Mouse (Mus musculus): ENCODE measurements at regions not wholly inside any gene's neighbourhood (a gene's known extent, or its start where the extent isn't known, plus 50 kb on each side); places are given as distances from the start of the nearest gene placed in this dataset.

DNA sequence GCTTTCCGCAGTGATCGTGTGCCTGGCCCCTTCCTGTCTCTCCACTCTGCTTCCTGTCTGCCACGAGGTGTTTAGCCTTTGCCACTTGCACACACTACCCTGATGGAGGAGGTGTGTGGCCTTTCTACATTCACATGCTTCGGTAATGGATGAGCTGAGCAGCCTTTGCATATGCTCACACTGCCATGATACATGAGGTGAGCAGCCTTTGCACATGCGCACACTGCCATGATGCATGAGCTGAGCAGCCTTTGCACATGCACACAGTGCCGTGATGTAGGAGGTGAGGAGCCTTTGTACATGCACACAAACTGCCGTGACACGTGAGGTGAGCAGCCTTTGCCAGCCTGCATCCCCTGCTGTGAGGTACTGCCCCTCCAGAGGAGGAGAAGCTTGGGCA, 58.3 kb downstream of the Erv3 start:
- no peak for ATAC-seq (replicated peaks in 1 of 2; ENCODE audit: insufficient read depth in 1 of 2, low FRiP score in 2 of 2, low TSS enrichment in 1 of 2, low read depth in 1 of 2, poor library complexity in 2 of 2, severe bottlenecking in 2 of 2)

DNA sequence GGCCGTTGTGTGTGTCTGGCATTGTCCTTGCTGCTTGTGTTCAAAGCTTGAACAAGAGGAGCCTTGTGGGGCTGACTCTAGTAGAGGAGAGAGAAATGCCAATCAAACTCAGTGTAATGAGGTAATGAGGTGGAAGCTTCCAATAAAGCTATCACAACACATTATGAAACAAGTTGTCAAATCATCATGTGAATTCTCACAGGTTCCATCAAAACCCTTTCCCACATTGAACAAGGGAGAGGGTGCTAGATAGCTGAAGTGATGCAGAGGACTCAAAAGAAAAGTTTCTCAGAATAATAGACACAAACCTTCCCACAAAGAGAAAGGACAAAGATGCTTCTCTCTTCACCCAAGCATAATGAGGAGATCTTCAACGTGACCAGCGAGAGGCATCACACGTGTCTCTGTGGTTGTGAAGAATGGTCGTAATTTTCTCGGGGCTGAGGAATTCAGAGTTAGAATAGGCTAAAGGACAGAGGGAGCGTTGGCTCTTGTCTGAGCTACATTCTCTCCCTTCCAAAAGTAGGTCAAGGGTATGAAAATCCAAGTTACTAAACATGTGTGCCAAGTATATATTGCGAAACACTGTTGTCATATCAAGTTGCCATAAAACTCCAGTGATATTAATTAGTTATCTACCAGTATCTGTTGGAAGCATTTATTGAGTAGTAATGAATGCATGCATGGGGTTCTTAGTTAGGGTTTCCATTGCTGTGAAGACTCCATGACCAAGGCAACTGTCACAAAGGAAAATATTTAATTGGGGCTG, 59.2 kb downstream of the Erv3 start:
- ATAC-seq (replicated peaks in 1 of 2; ENCODE audit: insufficient read depth in 1 of 2, low FRiP score in 2 of 2, low TSS enrichment in 1 of 2, low read depth in 1 of 2, poor library complexity in 2 of 2, severe bottlenecking in 2 of 2), result no peak

DNA sequence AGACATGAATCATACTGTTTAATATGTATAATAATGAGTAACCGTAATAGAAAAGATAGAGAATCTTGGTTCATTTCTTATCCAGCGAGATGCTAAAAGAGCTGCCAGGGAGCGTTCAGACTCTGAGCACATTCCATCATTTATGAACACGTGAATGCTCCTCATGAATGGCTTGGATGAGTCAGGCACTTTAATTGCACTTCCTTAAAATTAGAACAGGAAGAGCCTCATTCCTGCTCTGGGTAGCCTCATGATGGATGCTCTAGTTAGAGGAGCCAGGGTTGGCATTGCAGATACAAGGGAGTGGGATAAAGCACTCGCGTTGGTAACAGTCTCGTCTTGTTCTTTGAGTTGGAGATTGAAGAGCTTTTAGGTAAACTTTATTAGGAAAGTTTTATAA, 60.1 kb downstream of the Erv3 start:
- ATAC-seq (replicated peaks in 1 of 2; ENCODE audit: insufficient read depth in 1 of 2, low FRiP score in 2 of 2, low TSS enrichment in 1 of 2, low read depth in 1 of 2, poor library complexity in 2 of 2, severe bottlenecking in 2 of 2), result no peak

DNA sequence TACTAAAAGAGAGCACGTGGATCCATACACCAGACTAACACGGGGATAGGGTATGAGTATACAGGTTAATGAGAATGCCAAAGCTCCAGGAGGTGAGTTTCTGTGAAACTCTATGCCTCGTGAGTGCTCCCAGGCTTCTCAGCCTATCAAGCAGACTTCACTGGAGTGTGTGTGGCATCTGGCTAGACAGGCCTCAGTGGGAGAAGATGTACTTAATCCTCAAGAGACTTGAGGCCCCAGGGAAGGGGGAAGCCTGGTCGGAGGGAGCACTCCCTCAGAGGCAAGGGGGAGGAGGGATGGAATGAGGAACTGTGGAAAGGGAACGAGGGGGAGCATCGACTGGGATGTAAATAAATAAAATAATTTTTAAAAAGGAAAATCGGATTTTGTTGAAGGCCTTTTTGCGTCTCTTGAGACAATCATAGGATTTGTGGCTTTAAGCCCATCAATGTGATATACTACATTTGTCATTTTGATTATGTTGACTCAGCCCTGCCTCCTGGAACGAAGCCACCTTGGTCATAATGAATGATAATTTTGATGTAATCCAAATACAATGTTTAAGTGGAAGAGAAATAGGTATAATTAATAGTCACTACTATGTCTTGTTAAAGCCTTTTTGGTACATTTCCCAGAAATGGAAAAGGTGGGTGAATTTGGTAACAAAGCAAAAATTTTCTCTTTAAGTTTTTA, 62.4 kb downstream of the Erv3 start:
- ATAC-seq (replicated peaks in 1 of 2; ENCODE audit: insufficient read depth in 1 of 2, low FRiP score in 2 of 2, low TSS enrichment in 1 of 2, low read depth in 1 of 2, poor library complexity in 2 of 2, severe bottlenecking in 2 of 2), result no peak

DNA sequence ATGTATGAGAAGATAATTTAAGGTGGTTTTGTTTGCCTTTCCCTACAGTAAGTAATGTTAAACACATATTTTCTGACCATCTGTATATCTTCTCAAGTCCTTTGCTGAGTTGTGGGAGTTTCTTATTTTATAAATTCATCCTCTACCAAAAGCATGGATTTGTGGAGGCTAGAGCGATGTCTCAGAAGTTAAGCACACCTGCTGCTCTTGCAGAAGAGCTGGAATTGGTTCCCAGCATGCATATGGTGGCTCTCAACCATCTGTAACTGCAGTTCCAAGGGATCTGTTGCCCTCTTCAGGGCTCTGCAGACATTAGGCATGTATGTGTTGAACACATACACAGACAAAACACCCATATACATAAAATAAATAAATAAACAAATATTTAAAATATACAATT, 84.2 kb downstream of the Erv3 start:
- ATAC-seq (replicated peaks in 1 of 2; ENCODE audit: insufficient read depth in 1 of 2, low FRiP score in 2 of 2, low TSS enrichment in 1 of 2, low read depth in 1 of 2, poor library complexity in 2 of 2, severe bottlenecking in 2 of 2), result no peak

DNA sequence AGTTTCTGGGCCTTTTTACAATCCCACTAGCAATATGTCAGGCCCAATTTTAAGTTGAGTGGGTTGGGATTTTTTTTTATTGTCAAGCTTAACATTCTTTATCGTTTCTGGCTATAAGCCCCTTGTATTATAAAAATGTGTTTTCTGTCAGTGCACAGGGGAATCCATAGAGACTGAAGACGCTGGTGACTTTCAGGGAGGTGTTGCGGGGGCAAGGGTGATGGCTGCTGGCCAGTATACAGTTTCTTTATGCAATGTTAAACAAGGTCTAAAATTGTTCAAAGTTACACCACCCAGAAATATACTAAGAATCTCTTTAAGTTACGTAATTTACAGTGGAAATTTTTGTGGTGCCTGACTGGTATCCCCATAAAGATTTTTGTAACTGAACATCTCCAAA, 85.9 kb downstream of the Erv3 start:
- no peak for ATAC-seq (replicated peaks in 1 of 2; ENCODE audit: insufficient read depth in 1 of 2, low FRiP score in 2 of 2, low TSS enrichment in 1 of 2, low read depth in 1 of 2, poor library complexity in 2 of 2, severe bottlenecking in 2 of 2)

DNA sequence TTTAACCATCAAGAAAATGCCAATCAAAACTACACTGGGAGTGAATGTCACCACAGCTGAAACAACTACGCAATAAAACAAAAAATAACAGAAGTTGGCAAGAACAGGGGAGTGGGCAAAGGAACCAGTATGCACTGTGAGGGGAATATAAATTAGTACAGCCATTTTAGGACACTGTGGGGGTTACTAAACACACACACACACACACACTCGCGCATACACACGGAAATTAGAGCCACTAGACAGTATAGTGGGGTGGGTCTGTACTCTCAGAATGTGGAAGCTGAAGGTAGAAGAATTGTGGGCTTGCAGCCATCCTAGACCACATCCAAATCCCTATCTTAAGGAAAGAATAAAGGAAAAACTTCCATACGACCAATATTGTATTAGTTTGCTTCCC, 87.4 kb downstream of the Erv3 start:
- ATAC-seq (replicated peaks in 1 of 2; ENCODE audit: insufficient read depth in 1 of 2, low FRiP score in 2 of 2, low TSS enrichment in 1 of 2, low read depth in 1 of 2, poor library complexity in 2 of 2, severe bottlenecking in 2 of 2), result no peak

DNA sequence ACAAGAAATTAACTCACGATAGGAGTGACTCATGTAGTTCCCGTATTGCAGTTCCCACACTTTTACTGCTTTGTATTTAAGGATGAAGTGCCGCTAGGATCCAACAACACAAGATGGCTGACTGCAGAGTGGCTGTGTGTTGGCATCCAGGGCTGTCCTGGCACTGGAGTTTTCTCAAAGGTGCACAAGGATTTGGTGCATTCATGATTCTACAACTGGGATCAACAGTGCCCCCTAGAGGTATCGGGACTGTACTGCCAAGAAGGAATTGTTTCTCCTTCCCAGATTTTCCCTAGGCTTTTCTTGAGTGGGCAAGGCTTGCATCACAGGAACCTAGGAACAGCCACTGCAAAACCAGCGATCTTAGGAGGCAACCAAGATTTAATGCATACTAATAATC, 88.7 kb downstream of the Erv3 start:
- ATAC-seq (replicated peaks in 1 of 2; ENCODE audit: insufficient read depth in 1 of 2, low FRiP score in 2 of 2, low TSS enrichment in 1 of 2, low read depth in 1 of 2, poor library complexity in 2 of 2, severe bottlenecking in 2 of 2), result 0 out of 4 replicates have a peak, but pooled peaks of 1 of the 2 experiments have one; percentile 36

DNA sequence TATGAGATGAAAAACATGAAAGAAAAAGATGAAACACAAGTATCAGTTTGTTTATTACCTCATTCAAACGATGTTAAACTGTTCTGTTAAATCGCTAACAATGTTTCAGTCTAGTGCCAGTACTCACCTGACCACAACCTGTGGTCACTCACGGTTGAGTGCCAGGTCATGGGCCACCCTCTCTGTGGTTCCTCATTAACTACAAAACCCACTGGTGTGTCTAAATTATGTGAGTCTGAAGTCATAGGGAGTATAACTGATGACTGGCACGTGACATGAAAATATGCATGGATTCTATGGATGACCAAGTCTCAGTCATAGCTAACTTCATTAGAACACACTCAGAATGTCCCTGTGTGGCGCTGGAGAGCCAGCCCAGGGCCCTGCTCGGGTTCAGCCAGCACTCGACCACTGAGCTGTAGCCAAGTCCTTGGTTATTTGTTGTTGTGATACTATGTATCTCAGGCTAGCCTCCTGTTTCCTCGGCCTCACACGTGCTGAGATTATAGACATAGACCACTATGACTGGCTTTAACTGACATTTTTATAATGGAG, 89.8 kb downstream of the Erv3 start:
- no peak for ATAC-seq (replicated peaks in 1 of 2; ENCODE audit: insufficient read depth in 1 of 2, low FRiP score in 2 of 2, low TSS enrichment in 1 of 2, low read depth in 1 of 2, poor library complexity in 2 of 2, severe bottlenecking in 2 of 2)

DNA sequence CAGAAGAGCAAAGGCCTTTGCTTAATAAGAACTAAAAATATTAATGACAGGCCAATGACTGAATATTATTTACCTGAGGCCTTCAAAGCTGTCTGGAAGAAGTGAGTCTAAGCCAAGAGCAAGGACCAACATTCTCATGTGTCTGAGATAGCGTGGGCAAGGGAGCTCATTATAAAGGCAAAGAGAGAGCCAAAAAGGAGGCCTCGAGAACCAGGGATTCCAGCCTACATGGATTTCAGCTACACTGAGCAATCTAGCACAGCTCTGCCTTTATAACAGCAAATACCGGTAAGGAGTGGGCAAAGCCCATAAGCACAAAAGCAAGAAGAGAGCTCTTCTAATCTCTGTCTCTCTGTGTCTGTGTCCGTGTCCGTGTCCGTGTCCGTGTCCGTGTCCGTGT, 93.0 kb downstream of the Erv3 start:
- ATAC-seq (replicated peaks in 1 of 2; ENCODE audit: insufficient read depth in 1 of 2, low FRiP score in 2 of 2, low TSS enrichment in 1 of 2, low read depth in 1 of 2, poor library complexity in 2 of 2, severe bottlenecking in 2 of 2), result no peak

DNA sequence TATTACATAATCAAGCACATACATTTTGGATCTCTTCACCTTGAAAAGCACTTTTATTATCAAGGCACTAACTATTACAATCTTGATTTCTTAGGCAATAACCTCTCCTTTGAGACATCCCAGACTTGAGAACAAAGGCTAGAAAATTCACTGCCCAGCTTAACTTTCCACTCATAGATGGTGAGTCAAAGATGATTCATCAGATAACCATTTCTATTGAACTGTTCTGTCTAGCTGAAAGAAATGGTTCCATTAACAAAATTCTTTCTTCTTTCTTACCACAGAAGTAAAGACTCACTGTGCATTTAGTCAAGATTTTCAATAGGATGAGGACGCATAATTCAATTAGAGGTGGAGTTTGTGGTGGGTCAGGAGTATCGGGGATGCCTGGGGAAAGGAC, 98.0 kb downstream of the Erv3 start:
- ATAC-seq (replicated peaks in 1 of 2; ENCODE audit: insufficient read depth in 1 of 2, low FRiP score in 2 of 2, low TSS enrichment in 1 of 2, low read depth in 1 of 2, poor library complexity in 2 of 2, severe bottlenecking in 2 of 2), result no peak

DNA sequence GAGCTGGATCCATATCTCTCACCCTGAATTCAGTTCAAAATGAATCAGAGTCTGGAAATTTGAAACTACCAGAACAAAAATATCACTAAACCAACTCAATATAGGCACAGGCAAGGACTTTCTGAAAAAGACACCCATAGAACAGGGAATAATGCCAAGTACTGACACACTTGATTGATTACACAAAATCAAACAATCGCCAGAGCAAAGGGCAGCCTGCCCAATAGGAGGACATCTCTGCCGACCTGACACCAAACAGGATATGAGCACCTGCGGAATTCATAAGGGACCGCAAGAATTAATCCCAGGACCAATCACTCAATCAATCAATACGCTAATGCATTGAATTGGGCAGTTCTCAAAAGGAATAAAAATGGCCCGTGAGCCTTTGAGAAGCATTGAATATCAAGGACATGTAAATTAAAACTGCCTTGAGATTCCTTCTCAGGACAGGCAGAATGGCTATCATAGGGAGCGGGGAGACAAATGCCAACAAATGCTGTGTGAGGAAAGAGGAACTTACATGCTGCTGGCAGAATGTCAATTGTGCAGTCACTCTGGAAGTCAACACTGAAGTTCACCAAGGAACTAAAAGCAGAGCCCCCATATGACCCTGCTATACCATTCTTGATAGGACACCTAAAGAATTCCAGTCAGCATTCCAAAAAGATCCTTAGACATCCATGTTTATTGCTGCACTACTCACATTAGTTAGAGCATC, 102.2 kb downstream of the Erv3 start:
- ATAC-seq (replicated peaks in 1 of 2; ENCODE audit: insufficient read depth in 1 of 2, low FRiP score in 2 of 2, low TSS enrichment in 1 of 2, low read depth in 1 of 2, poor library complexity in 2 of 2, severe bottlenecking in 2 of 2), result peak; percentile 42 to 58; a peak in 1 of 4 replicates

DNA sequence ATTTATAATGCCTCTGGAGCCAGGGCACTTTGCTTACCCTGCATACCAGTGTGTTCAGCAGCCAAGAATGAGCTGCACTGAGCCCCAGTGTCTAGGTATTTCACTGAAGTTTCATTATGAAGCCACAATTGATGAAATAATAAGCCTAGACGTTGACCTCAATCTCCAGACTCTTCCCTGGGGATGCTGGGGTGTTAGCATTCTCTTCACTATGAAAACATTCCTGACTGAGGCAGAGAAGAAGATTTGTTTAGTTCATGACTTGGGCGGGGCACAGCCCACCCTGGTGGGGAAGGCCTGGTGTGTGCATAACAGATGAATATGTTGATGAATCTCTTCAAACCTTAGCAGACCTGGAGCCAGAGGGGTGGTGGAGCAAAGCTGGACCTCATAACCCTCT, 104.4 kb downstream of the Erv3 start:
- ATAC-seq (replicated peaks in 1 of 2; ENCODE audit: insufficient read depth in 1 of 2, low FRiP score in 2 of 2, low TSS enrichment in 1 of 2, low read depth in 1 of 2, poor library complexity in 2 of 2, severe bottlenecking in 2 of 2), result no peak

DNA sequence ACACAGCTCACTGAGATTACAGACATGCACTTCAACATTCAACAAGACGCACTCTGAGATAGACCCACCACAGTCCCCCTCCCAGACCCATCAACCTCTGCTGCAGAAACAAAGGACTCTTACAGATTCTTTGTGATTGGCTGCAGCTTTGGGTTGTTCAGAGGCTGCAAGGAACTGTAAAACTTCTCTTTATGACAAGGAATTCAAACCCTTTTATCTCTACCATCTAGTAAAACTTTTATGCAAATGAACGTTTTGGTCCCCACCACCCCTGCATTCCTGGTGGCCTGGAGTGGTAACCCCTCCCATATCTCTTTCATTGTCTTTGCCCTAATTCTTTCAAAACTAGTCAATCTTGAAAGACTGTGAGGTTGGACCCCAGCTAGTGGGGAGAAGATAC, 106.1 kb downstream of the Erv3 start:
- ATAC-seq (replicated peaks in 1 of 2; ENCODE audit: insufficient read depth in 1 of 2, low FRiP score in 2 of 2, low TSS enrichment in 1 of 2, low read depth in 1 of 2, poor library complexity in 2 of 2, severe bottlenecking in 2 of 2), result no peak

DNA sequence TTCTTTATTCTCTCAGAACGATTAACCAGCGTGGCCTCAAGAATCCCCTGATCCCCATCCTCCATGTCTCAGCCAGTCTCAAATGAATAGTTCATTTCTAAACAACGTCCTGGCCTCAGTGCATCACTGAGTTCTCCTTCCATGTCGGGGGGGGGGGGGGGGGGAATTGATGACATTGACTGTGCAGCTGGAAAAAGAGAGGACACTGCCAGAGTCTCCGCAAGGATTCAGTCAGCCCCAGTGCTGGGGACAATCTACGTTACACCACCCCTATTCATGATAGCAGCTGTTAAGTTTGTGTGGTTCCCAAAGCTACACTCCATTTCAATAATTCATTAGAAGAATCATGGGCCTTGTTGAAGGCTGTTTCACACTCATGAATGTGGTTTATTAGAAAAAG, 108.9 kb downstream of the Erv3 start:
- no peak for ATAC-seq (replicated peaks in 1 of 2; ENCODE audit: insufficient read depth in 1 of 2, low FRiP score in 2 of 2, low TSS enrichment in 1 of 2, low read depth in 1 of 2, poor library complexity in 2 of 2, severe bottlenecking in 2 of 2)

DNA sequence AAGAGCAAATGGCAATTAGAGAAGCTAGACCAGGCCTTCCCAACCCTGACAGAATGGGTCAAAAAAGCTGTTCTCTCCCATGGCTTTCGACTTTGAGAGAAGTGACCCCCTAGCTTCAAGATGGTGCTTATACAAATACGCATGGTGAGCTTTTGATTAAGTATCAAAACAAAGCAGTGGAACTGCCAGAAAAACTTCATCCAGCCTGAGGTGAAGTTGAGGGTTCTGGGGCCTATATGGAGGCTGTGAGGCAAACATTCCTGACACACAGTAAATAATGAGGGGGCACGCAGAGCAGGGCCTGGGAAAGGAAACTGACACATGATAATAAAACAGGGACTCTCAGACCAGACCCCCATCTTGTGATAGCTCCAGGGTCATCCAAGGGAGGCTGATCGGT, 109.3 kb downstream of the Erv3 start:
- ATAC-seq (replicated peaks in 1 of 2; ENCODE audit: insufficient read depth in 1 of 2, low FRiP score in 2 of 2, low TSS enrichment in 1 of 2, low read depth in 1 of 2, poor library complexity in 2 of 2, severe bottlenecking in 2 of 2), result no peak

DNA sequence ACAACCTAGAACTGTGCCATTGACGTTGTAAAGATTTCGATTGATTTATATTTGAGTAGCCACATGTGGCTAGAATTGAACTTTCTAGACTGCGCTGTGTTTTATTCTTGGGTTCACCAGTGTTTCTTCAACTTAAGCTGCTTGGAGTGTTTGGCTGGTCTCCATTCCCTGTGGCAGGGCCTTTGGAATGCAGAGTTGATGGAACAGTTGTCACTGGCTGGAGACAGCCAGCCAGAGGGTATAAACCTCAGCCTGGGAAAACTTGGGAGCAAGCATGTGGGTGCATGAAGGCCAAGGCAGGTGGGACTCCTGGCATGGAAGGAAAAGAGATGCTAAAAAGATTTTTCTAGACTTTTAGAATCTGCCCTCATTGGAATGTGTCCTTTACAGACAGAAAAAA, 109.8 kb downstream of the Erv3 start:
- no peak for ATAC-seq (replicated peaks in 1 of 2; ENCODE audit: insufficient read depth in 1 of 2, low FRiP score in 2 of 2, low TSS enrichment in 1 of 2, low read depth in 1 of 2, poor library complexity in 2 of 2, severe bottlenecking in 2 of 2)

DNA sequence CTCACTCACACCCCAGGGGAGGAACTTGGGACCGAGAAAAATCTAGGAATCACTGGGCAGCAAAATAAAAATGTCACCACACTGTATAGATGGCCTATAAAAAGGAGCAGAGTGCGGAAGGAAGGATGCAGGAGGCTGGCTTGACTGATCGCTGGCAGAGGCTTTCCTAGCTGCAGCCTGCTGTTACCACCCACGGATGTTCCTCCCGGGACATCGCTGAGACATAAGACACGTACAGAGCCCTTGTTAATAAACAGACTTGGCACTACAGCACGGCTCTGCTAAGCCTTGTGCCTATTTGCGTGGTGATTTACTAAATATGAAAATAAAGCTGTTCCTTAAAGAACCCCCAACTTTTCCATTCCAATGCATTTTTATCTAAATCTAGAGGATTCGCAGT, 110.8 kb downstream of the Erv3 start:
- no peak for ATAC-seq (replicated peaks in 1 of 2; ENCODE audit: insufficient read depth in 1 of 2, low FRiP score in 2 of 2, low TSS enrichment in 1 of 2, low read depth in 1 of 2, poor library complexity in 2 of 2, severe bottlenecking in 2 of 2)

Measured in hematopoietic stem cell, adult 5-6 weeks (primary cell).